In genomic region chr6:5099842-5100241, GRCm38 (mm10) we compare ENCODE assay signal across 18 mouse cellular contexts.
DNase-seq lines count a peak whose midpoint lies in the region; ATAC-seq lines count a peak whose summit lies in the region.
"Had no signal": no experiment of that assay in that cellular context is flagged by ENCODE, and none has a peak within 500 bp of the region (broad histone marks: within the 10 kb centered on the region; RNA-seq: fewer than 3 reads in every experiment).

No protein-coding gene starts in this region.

- WGBS in neural tube, embryonic 15.5 days, result 55% methylated on average over 8 of the region's 8 CpGs
- 43% methylated on average over 8 of the region's 8 CpGs for WGBS in intestine, embryonic 15.5 days
- 10% methylated on average over 8 of the region's 8 CpGs for WGBS in limb, embryonic 11.5 days

- no peaks in the 10 kb centered on the region for H3K9me3 ChIP-seq in neural tube, embryonic 15.5 days (replicated peaks)
- no peaks in the 10 kb centered on the region for H3K9me3 ChIP-seq in intestine, embryonic 15.5 days
- no peaks in the 10 kb centered on the region for H3K9me3 ChIP-seq in limb, embryonic 11.5 days (ENCODE audit: control insufficient read depth, low read length)
- H3K9me3 ChIP-seq: embryonic facial prominence, embryonic 12.5 days; forebrain, embryonic 15.5 days; heart, embryonic 10.5 days; hindbrain, embryonic 12.5 days had no signal

- H3K27me3 ChIP-seq in neural tube, embryonic 15.5 days (replicated peaks), result no peaks in the 10 kb centered on the region
- no peaks in the 10 kb centered on the region for H3K27me3 ChIP-seq in intestine, embryonic 15.5 days (replicated peaks)
- no peaks in the 10 kb centered on the region for H3K27me3 ChIP-seq in limb, embryonic 11.5 days (ENCODE audit: control insufficient read depth, insufficient read depth, low read length)
- H3K27me3 ChIP-seq: forebrain, embryonic 15.5 days; hindbrain, embryonic 12.5 days had no signal

- no peak overlapping the region for H3K27ac ChIP-seq in neural tube, embryonic 15.5 days (replicated peaks)
- H3K27ac ChIP-seq in intestine, embryonic 15.5 days, result no peak overlapping the region
- peak overlapping the region; percentile 53 for H3K27ac ChIP-seq in limb, embryonic 11.5 days (replicated peaks; ENCODE audit: low read depth, low read length)
- H3K27ac ChIP-seq: embryonic facial prominence, embryonic 12.5 days; forebrain, embryonic 15.5 days; heart, embryonic 10.5 days; hindbrain, embryonic 12.5 days had no signal

- no peak overlapping the region for H3K9ac ChIP-seq in neural tube, embryonic 15.5 days (replicated peaks)
- no peak overlapping the region for H3K9ac ChIP-seq in intestine, embryonic 15.5 days
- no peak overlapping the region; the same call in 1 of the 2 replicates for H3K9ac ChIP-seq in limb, embryonic 11.5 days (ENCODE audit: low read length)
- H3K9ac ChIP-seq: embryonic facial prominence, embryonic 12.5 days; forebrain, embryonic 15.5 days; hindbrain, embryonic 12.5 days had no signal

- ATAC-seq in neural tube, embryonic 15.5 days (ENCODE audit: low FRiP score), result no peak
- ATAC-seq in intestine, embryonic 15.5 days, result peak; percentile 46
- peak; percentile 79 for ATAC-seq in limb, embryonic 11.5 days (ENCODE audit: insufficient number of reproducible peaks, low FRiP score, low TSS enrichment, low read depth)
- ATAC-seq: forebrain, embryonic 15.5 days had no signal

- H3K36me3 ChIP-seq in neural tube, embryonic 15.5 days, result no peaks in the 10 kb centered on the region
- no peaks in the 10 kb centered on the region for H3K36me3 ChIP-seq in intestine, embryonic 15.5 days
- no peaks in the 10 kb centered on the region for H3K36me3 ChIP-seq in limb, embryonic 11.5 days (ENCODE audit: control insufficient read depth, insufficient read depth, low read length)
- H3K36me3 ChIP-seq: embryonic facial prominence, embryonic 12.5 days; forebrain, embryonic 15.5 days; heart, embryonic 10.5 days; hindbrain, embryonic 12.5 days had no signal

- no peak overlapping the region for H3K4me2 ChIP-seq in neural tube, embryonic 15.5 days
- no peak overlapping the region for H3K4me2 ChIP-seq in intestine, embryonic 15.5 days (replicated peaks)
- 0 out of 2 replicates have a peak overlapping the region, but pooled peaks have one; percentile 14 for H3K4me2 ChIP-seq in limb, embryonic 11.5 days (ENCODE audit: low read depth, severe bottlenecking)
- H3K4me2 ChIP-seq: embryonic facial prominence, embryonic 12.5 days; forebrain, embryonic 15.5 days; hindbrain, embryonic 12.5 days had no signal

- peaks cover 12% of the 10 kb centered on the region for H3K4me1 ChIP-seq in neural tube, embryonic 15.5 days
- no peaks in the 10 kb centered on the region for H3K4me1 ChIP-seq in intestine, embryonic 15.5 days (replicated peaks)
- peaks cover 40% of the 10 kb centered on the region for H3K4me1 ChIP-seq in limb, embryonic 11.5 days (ENCODE audit: control insufficient read depth, insufficient read depth, low read length)

- DNase-seq in neural tube, embryonic 10.5 days (ENCODE audit: extremely low spot score, low spot score), result peak; percentile 17
- peak; percentile 56 for DNase-seq in limb, embryonic 11.5 days (ENCODE audit: low spot score)
- no peak for DNase-seq in testis, postnatal 14 days (ENCODE audit: low spot score)
- no peak for DNase-seq in yolk sac, embryonic 10.5 days (ENCODE audit: low spot score)
- DNase-seq: adrenal gland, adult 2 months; adrenal gland, postnatal 25 days; cerebellum, adult 2 months; cerebellum, postnatal 14 days; gastrocnemius, postnatal 10 days; heart, adult 18-20 months; heart, postnatal 10 days; heart, postnatal 4 days had no signal

- H3K4me3 ChIP-seq in neural tube, embryonic 15.5 days (replicated peaks), result no peak overlapping the region
- no peak overlapping the region for H3K4me3 ChIP-seq in intestine, embryonic 15.5 days (replicated peaks)
- H3K4me3 ChIP-seq in limb, embryonic 11.5 days (ENCODE audit: low read depth, low read length), result no peak overlapping the region
- H3K4me3 ChIP-seq: embryonic facial prominence, embryonic 12.5 days; forebrain, embryonic 15.5 days; heart, embryonic 10.5 days; hindbrain, embryonic 12.5 days had no signal

Comparison
In these comparisons a context has a peak if more than half of its experiments do, and no peak if none do; other contexts are left out.
1. DNase-seq: peak in neural tube, embryonic 10.5 days (single experiment) and limb, embryonic 11.5 days (single experiment); none in testis, postnatal 14 days (single experiment) and yolk sac, embryonic 10.5 days (single experiment).